In the genomic region with DNA sequence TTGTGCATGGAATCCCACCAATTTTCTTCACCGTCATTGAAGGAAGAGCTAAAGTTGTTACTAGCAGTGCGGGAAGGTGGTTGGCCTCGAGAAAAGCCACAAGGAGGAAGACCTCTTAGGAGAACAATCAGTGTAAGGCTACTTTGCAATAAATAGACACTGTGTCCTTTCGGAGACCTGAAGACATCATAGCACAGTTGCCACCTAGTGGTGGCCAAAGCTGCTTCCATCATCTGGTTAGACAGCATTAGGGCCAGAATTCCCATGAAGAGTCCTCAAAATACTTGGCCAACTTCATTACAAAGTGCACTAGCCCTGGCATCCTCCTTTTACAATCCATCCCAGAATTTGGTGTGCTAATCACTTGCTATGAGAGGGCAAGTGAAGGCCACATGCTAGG, we compare ENCODE assay signal across 11 mouse cellular contexts. TPM values are rescaled to one million over a fixed set of nuclear protein-coding genes. Genes with fewer than 3 reads are reported as not detected.
A peak's percentile ranks its signal among the peaks of the same experiment; 100 is the strongest.
DNase-seq lines count a peak whose midpoint lies in the region; ATAC-seq and TF ChIP-seq lines count a peak whose summit lies in the region.
"Had no signal": no experiment of that assay in that cellular context is flagged by ENCODE, and none has a peak within 500 bp of the region (broad histone marks: within the 10 kb centered on the region; RNA-seq: fewer than 3 reads in every experiment).

No protein-coding gene starts in this region.

- no peaks in the 10 kb centered on the region for H3K9me3 ChIP-seq in forebrain, embryonic 14.5 days (replicated peaks; ENCODE audit: control insufficient read depth, low read length)
- H3K9me3 ChIP-seq in forebrain, embryonic 13.5 days (replicated peaks), result no peaks in the 10 kb centered on the region
- H3K9me3 ChIP-seq in lung, postnatal 0 days (ENCODE audit: low read length), result no peaks in the 10 kb centered on the region
- no peaks in the 10 kb centered on the region for H3K9me3 ChIP-seq in hindbrain, embryonic 12.5 days (replicated peaks)
- H3K9me3 ChIP-seq: neural tube, embryonic 12.5 days had no signal

- H3K4me1 ChIP-seq in forebrain, embryonic 14.5 days (ENCODE audit: control insufficient read depth, insufficient read depth, low read length), result no peaks in the 10 kb centered on the region
- no peaks in the 10 kb centered on the region for H3K4me1 ChIP-seq in forebrain, embryonic 13.5 days
- no peaks in the 10 kb centered on the region for H3K4me1 ChIP-seq in lung, postnatal 0 days (ENCODE audit: insufficient read depth, low read depth, low read length)
- no peaks in the 10 kb centered on the region for H3K4me1 ChIP-seq in lung, adult 2 months (ENCODE audit: control insufficient read depth, insufficient read depth, low read length)
- no peaks in the 10 kb centered on the region for H3K4me1 ChIP-seq in hindbrain, embryonic 12.5 days
- H3K4me1 ChIP-seq: neural tube, embryonic 12.5 days had no signal

- no peak for ATAC-seq in forebrain, embryonic 14.5 days
- ATAC-seq in forebrain, embryonic 13.5 days, result no peak
- ATAC-seq in lung, postnatal 0 days, result no peak; the same call in 1 of the 2 replicates
- ATAC-seq in hindbrain, embryonic 12.5 days (ENCODE audit: low FRiP score), result no peak
- ATAC-seq: forebrain, embryonic 16.5 days had no signal

- no peak overlapping the region for H3K27ac ChIP-seq in forebrain, embryonic 14.5 days (ENCODE audit: low read depth, low read length)
- H3K27ac ChIP-seq in forebrain, embryonic 13.5 days, result no peak overlapping the region
- no peak overlapping the region for H3K27ac ChIP-seq in lung, postnatal 0 days (ENCODE audit: low read length)
- H3K27ac ChIP-seq in hindbrain, embryonic 12.5 days, result no peak overlapping the region
- H3K27ac ChIP-seq: neural tube, embryonic 12.5 days had no signal

- no peak overlapping the region for H3K4me2 ChIP-seq in forebrain, embryonic 14.5 days (ENCODE audit: low read length)
- H3K4me2 ChIP-seq in forebrain, embryonic 13.5 days, result no peak overlapping the region
- H3K4me2 ChIP-seq in lung, postnatal 0 days (replicated peaks; ENCODE audit: low read depth, low read length), result no peak overlapping the region
- no peak overlapping the region for H3K4me2 ChIP-seq in hindbrain, embryonic 12.5 days (replicated peaks)
- H3K4me2 ChIP-seq: neural tube, embryonic 12.5 days had no signal

- H3K36me3 ChIP-seq in forebrain, embryonic 14.5 days (ENCODE audit: control insufficient read depth, insufficient read depth, low read length), result no peaks in the 10 kb centered on the region
- H3K36me3 ChIP-seq in forebrain, embryonic 13.5 days (ENCODE audit: poor library complexity, severe bottlenecking), result no peaks in the 10 kb centered on the region
- H3K36me3 ChIP-seq in lung, postnatal 0 days (ENCODE audit: insufficient read depth, low read length), result no peaks in the 10 kb centered on the region
- H3K36me3 ChIP-seq in hindbrain, embryonic 12.5 days, result no peaks in the 10 kb centered on the region
- H3K36me3 ChIP-seq: neural tube, embryonic 12.5 days had no signal

- peak; percentile 73 for TF ChIP-seq CTCF in lung, postnatal 0 days (IDR thresholded peaks at IDR 0.05)
- no peak; the same call in 1 of the 2 replicates for TF ChIP-seq CTCF in lung, adult 2 months (IDR thresholded peaks at IDR 0.05; ENCODE audit: insufficient read depth, low read length)

- DNase-seq in forebrain, embryonic 14.5 days (ENCODE audit: low spot score), result peak; percentile 38
- DNase-seq in lung, postnatal 0 days (ENCODE audit: low spot score), result peak; percentile 50
- DNase-seq in lung, adult 2 months, result no peak
- peak; percentile 48 for DNase-seq in embryo, embryonic 10.5 days (ENCODE audit: low spot score)
- DNase-seq in retina, postnatal 1 day, result peak; percentile 49
- DNase-seq in layer of hippocampus, adult 9-11 months, result no peak
- DNase-seq: thymus, postnatal 4 days had no signal

- H3K27me3 ChIP-seq in forebrain, embryonic 14.5 days (replicated peaks; ENCODE audit: control insufficient read depth, insufficient read depth, low read length), result no peaks in the 10 kb centered on the region
- H3K27me3 ChIP-seq in forebrain, embryonic 13.5 days, result no peaks in the 10 kb centered on the region
- no peaks in the 10 kb centered on the region for H3K27me3 ChIP-seq in lung, postnatal 0 days (replicated peaks; ENCODE audit: insufficient read depth, low read length)
- no peaks in the 10 kb centered on the region for H3K27me3 ChIP-seq in hindbrain, embryonic 12.5 days
- H3K27me3 ChIP-seq: neural tube, embryonic 12.5 days had no signal

- no peak for TF ChIP-seq EP300 in lung, postnatal 0 days (IDR thresholded peaks at IDR 0.05)

- no peak overlapping the region for H3K4me3 ChIP-seq in forebrain, embryonic 14.5 days (ENCODE audit: low read depth, low read length)
- H3K4me3 ChIP-seq in forebrain, embryonic 13.5 days, result no peak overlapping the region
- H3K4me3 ChIP-seq in lung, postnatal 0 days (ENCODE audit: low read depth, low read length), result no peak overlapping the region
- no peak overlapping the region for H3K4me3 ChIP-seq in lung, adult 2 months (replicated peaks; ENCODE audit: extremely low read depth, low read depth, low read length)
- H3K4me3 ChIP-seq in hindbrain, embryonic 12.5 days, result no peak overlapping the region
- H3K4me3 ChIP-seq: neural tube, embryonic 12.5 days had no signal

- no peak for TF ChIP-seq POLR2A in lung, adult 2 months (IDR thresholded peaks at IDR 0.05; ENCODE audit: borderline replicate concordance, extremely low read depth, low read depth, low read length)

- WGBS in forebrain, embryonic 14.5 days, result 81% methylated on average over 4 of the region's 4 CpGs
- 84% methylated on average over 4 of the region's 4 CpGs for WGBS in forebrain, embryonic 13.5 days
- 56% methylated on average over 4 of the region's 4 CpGs for WGBS in lung, postnatal 0 days
- 59% methylated on average over 4 of the region's 4 CpGs for WGBS in lung, adult 2 months
- WGBS in hindbrain, embryonic 12.5 days, result 84% methylated on average over 4 of the region's 4 CpGs

- H3K9ac ChIP-seq in forebrain, embryonic 14.5 days (ENCODE audit: low read length), result no peak overlapping the region
- H3K9ac ChIP-seq in forebrain, embryonic 13.5 days, result no peak overlapping the region
- no peak overlapping the region for H3K9ac ChIP-seq in lung, postnatal 0 days (replicated peaks; ENCODE audit: low read depth)
- H3K9ac ChIP-seq in hindbrain, embryonic 12.5 days, result no peak overlapping the region
- H3K9ac ChIP-seq: neural tube, embryonic 12.5 days had no signal

RNA-seq across cellular contexts. Expression of a gene that starts 13.2 kb away (rescaled TPM):
- 2.9 and 3.3 TPM in 2 replicates for polyA plus RNA-seq in forebrain, embryonic 14.5 days (2014; fragmentation: Nextera tagmentation; extraction: Ambion mirVana)
- 2.9 and 3.0 TPM in 2 replicates for polyA plus RNA-seq in forebrain, embryonic 13.5 days (2015; fragmentation: Nextera tagmentation; extraction: Ambion mirVana)
- 0.36 and 0.76 TPM in 2 replicates for polyA plus RNA-seq in lung, postnatal 0 days (2015; fragmentation: Nextera tagmentation; extraction: Ambion mirVana)
- polyA plus RNA-seq in lung, adult 2 months (2012; rRNA removed), result 1.9 and 4.2 TPM in 2 replicates
- 1.2 and 1.4 TPM in 2 replicates for polyA plus RNA-seq in hindbrain, embryonic 12.5 days (2016; fragmentation: Nextera tagmentation; extraction: Ambion mirVana)

RNA-seq across cellular contexts. Expression of a gene that starts 16.4 kb away (rescaled TPM):
- 26.3 and 27.4 TPM in 2 replicates for polyA plus RNA-seq in forebrain, embryonic 14.5 days (2014; fragmentation: Nextera tagmentation; extraction: Ambion mirVana)
- polyA plus RNA-seq in forebrain, embryonic 13.5 days (2015; fragmentation: Nextera tagmentation; extraction: Ambion mirVana), result 26.9 and 28.1 TPM in 2 replicates
- polyA plus RNA-seq in lung, postnatal 0 days (2015; fragmentation: Nextera tagmentation; extraction: Ambion mirVana), result 16.0 and 16.4 TPM in 2 replicates
- 19.6 and 21.6 TPM in 2 replicates for polyA plus RNA-seq in lung, adult 2 months (2012; rRNA removed)
- polyA plus RNA-seq in hindbrain, embryonic 12.5 days (2016; fragmentation: Nextera tagmentation; extraction: Ambion mirVana), result 17.7 and 19.5 TPM in 2 replicates

Comparison
In these comparisons a context has a peak if more than half of its experiments do, and no peak if none do; other contexts are left out.
1. DNase-seq: peak in forebrain, embryonic 14.5 days (single experiment), lung, postnatal 0 days (single experiment), embryo, embryonic 10.5 days (single experiment) and retina, postnatal 1 day (single experiment); none in lung, adult 2 months (single experiment) and layer of hippocampus, adult 9-11 months (single experiment).